Mouse (Mus musculus) midbrain, embryonic 12.5 days (tissue): ENCODE data around the gene Ifrd2. TPM values are rescaled to one million over a fixed set of nuclear protein-coding genes. Genes with fewer than 3 reads are reported as not detected.
A peak's percentile ranks its signal among the peaks of the same experiment; 100 is the strongest.
"Not testable (repeated sequence)": the region's sequence is repeated elsewhere in the genome, so short reads cannot be mapped to it uniquely, and the experiment has no call there.

Experiments
- ATAC-seq: fragments of 200-750 bp; cut with Nextera tagmentation; 2 replicates; pipeline ENCODE4 v1.8.0; 2017; ENCODE audit warnings: low read depth, moderate TSS enrichment, moderate library complexity; ENCODE audit not compliant: low FRiP score
- H3K27ac ChIP-seq: fragments of 300-500 bp; sonication (generic); replicated peaks from 2 replicates; pipeline ENCODE4 v1.5.1; 2016; ENCODE audit warnings: mild to moderate bottlenecking
- H3K27me3 ChIP-seq: fragments of 300-500 bp; sonication (generic); 2 replicates; pipeline ENCODE4 v1.6.1; 2016; ENCODE audit warnings: mild to moderate bottlenecking
- H3K36me3 ChIP-seq: fragments of 300-500 bp; sonication (generic); 2 replicates; pipeline ENCODE4 v1.6.1; 2016
- H3K4me1 ChIP-seq: fragments of 300-500 bp; sonication (generic); 2 replicates; pipeline ENCODE4 v1.6.1; 2016
- H3K4me2 ChIP-seq: fragments of 300-500 bp; sonication (generic); replicated peaks from 2 replicates; pipeline ENCODE4 v1.6.1; 2016; ENCODE audit warnings: mild to moderate bottlenecking, moderate library complexity
- H3K4me3 ChIP-seq: fragments of 300-500 bp; sonication (generic); 2 replicates; pipeline ENCODE4 v1.5.1; 2016; ENCODE audit warnings: mild to moderate bottlenecking
- H3K9ac ChIP-seq: fragments of 300-500 bp; sonication (generic); replicated peaks from 2 replicates; pipeline ENCODE4 v1.6.1; 2016; ENCODE audit warnings: mild to moderate bottlenecking, moderate library complexity
- H3K9me3 ChIP-seq: fragments of 300-500 bp; sonication (generic); 2 replicates; pipeline ENCODE4 v1.6.1; 2016; ENCODE audit warnings: mild to moderate bottlenecking
- WGBS: fragments of 180-500 bp; shearing (Covaris S2); methylation state at CpG from one replicate; pipeline ENCODE4 v1.1.7; 2016; 5-methylcytosine and 5-hydroxymethylcytosine counted together
- polyA plus RNA-seq: library from polyadenylated mRNA; unstranded; fragments of >200 nt; fragmentation: Nextera tagmentation; extraction: Ambion mirVana; gene quantifications from 2 replicates; pipeline ENCODE4 v1.2.1, GENCODE M21; 2016

Ifrd2 gene
- polyA plus RNA-seq, 1 experiment from 2014 or later = 20.1 TPM

- Histone ChIP-seq H3K36me3 (peaks cover 52% of the 10 kb centered on the region), H3K27ac (peak overlapping the region; percentile 87), H3K4me1 (peaks cover 44% of the 10 kb centered on the region), H3K4me3 (peak overlapping the region; percentile 92), H3K27me3 (no peaks in the 10 kb centered on the region), H3K9me3 (no peaks in the 10 kb centered on the region), H3K4me2 (peak overlapping the region; percentile 95), H3K9ac (peak overlapping the region; percentile 91)
- peak; percentile 19 for ATAC-seq
- WGBS = 0% methylated on average over 23 of the region's 23 CpGs
Measured at GRCm38 (mm10) chr9:107569270-107569669, 18.2 kb upstream of the Ifrd2 start.

- ATAC-seq = no peak
- peaks cover 42% of the 10 kb centered on the region for H3K4me1 ChIP-seq
- peak overlapping the region; percentile 95 for H3K4me2 ChIP-seq
- peak overlapping the region; percentile 92 for H3K4me3 ChIP-seq
- WGBS = 46% methylated on average over 13 of the region's 13 CpGs
- H3K36me3 ChIP-seq = peaks cover 52% of the 10 kb centered on the region
- H3K9ac ChIP-seq = peak overlapping the region; percentile 91
- no peaks in the 10 kb centered on the region for H3K27me3 ChIP-seq
- peak overlapping the region; percentile 87 for H3K27ac ChIP-seq
- H3K9me3 ChIP-seq = no peaks in the 10 kb centered on the region
Measured at GRCm38 (mm10) chr9:107570016-107570415, 17.4 kb upstream of the Ifrd2 start.

DNA sequence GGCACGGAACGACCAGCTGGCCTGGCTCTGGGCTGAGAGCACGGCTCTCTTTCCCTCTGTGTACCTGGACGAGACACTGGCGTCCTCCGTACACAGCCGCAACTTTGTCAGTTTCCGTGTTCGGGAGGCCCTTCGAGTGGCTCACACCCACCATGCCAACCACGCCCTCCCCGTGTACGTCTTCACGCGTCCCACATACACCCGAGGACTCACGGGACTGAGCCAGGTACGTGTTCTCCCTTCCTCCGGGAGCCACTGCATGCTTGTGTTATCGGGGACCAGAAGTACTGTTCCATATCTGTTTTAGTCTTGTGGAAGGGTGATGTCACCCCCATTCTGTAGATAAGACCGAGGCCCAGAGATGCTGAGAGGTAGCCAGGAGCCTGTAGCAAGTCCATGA, 16.6 kb upstream of the Ifrd2 start:
- Histone ChIP-seq H3K4me2 (peak overlapping the region; percentile 95), H3K27me3 (no peaks in the 10 kb centered on the region), H3K4me1 (peaks cover 42% of the 10 kb centered on the region), H3K4me3 (peak overlapping the region; percentile 92), H3K9ac (peak overlapping the region; percentile 91; the same call in 1 of the 2 replicates), H3K27ac (no peak overlapping the region), H3K9me3 (no peaks in the 10 kb centered on the region), H3K36me3 (peaks cover 45% of the 10 kb centered on the region)
- no peak for ATAC-seq
- 96% methylated on average over 21 of the region's 21 CpGs for WGBS

GRCm38 (mm10) chr9:107571534-107572326, 15.7 kb upstream of the Ifrd2 start:
- Histone ChIP-seq H3K27me3 (no peaks in the 10 kb centered on the region), H3K27ac (no peak overlapping the region), H3K9me3 (no peaks in the 10 kb centered on the region), H3K4me2 (peak overlapping the region; percentile 95), H3K4me3 (0 out of 2 replicates have a peak overlapping the region, but pooled peaks have one; percentile 3), H3K4me1 (peaks cover 39% of the 10 kb centered on the region), H3K9ac (no peak overlapping the region; the same call in 1 of the 2 replicates), H3K36me3 (peaks cover 45% of the 10 kb centered on the region)
- WGBS = 96% methylated on average over 22 of the region's 22 CpGs
- ATAC-seq = no peak

- H3K4me3 ChIP-seq = no peak overlapping the region
- no peak overlapping the region for H3K4me2 ChIP-seq
- no peak overlapping the region for H3K27ac ChIP-seq
- no peak for ATAC-seq
- H3K4me1 ChIP-seq = peaks cover 39% of the 10 kb centered on the region
- no peaks in the 10 kb centered on the region for H3K9me3 ChIP-seq
- 91% methylated on average over 2 of the region's 2 CpGs for WGBS
- H3K27me3 ChIP-seq = no peaks in the 10 kb centered on the region
- H3K9ac ChIP-seq = no peak overlapping the region
- H3K36me3 ChIP-seq = peaks cover 45% of the 10 kb centered on the region
Measured at GRCm38 (mm10) chr9:107572327-107572662, 15.1 kb upstream of the Ifrd2 start.

DNA sequence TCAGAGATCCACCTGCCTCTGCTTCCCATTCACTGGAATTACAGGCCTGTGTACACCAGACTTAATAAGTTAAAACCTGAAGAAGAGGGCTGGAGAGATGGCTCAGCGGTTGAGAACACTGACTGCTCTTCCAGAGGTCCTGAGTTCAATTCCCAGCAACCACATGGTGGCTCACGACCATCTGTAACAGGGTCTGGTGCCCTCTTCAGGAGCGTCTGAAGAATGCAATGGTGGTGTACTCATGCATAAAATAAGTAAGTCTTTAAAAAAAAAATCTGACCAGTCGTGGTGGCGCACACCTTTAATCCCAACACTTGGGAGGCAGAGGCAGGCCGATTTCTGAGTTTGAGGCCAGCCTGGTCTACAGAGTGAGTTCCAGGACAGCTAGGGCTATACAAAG, 13.7 kb upstream of the Ifrd2 start:
- not testable (repeated sequence) for ATAC-seq
- 82% methylated on average over 6 of the region's 6 CpGs for WGBS
- peaks cover 45% of the 10 kb centered on the region for H3K36me3 ChIP-seq

DNA sequence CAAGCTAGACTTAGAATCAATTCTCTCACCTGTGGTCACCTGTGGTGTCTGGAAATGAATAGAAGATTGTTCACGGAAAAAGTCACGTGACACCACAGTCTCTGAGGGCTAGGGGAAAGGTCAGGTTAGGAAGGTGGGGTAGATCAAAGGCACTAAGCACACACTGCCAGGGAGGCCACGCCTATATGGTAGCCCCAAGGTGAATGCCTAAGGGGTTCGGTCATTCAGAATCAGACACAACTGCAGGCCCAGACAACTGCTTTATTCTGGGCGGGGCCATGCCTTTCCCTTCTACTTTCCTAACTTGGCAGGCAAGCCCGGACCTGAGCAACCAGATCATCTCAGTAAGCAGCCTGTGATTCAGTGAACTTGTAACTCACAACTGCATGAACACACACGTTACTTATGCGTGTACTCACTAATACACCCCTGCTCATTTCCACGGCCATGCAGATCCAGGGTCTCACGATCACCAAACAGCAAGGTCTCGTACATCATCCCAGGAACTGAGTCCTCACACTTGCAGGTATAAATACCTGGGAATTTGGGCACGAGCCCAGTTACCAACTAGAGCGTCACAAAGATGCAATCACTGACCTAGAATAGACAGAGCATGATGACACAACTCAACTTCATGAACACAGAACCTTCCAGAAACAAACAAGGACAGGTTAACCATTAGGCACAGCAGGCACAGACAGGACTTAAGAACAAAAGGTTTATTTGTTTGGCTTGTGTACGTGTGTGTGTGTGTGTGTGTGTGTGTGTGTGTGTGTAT, 11.7 kb upstream of the Ifrd2 start:
- no peak overlapping the region for H3K4me3 ChIP-seq
- no peak overlapping the region for H3K9ac ChIP-seq
- H3K9me3 ChIP-seq = no peaks in the 10 kb centered on the region
- H3K4me1 ChIP-seq = peaks cover 35% of the 10 kb centered on the region
- H3K4me2 ChIP-seq = no peak overlapping the region
- peak overlapping the region; percentile 35; the same call in 1 of the 2 replicates for H3K27ac ChIP-seq
- WGBS = 89% methylated on average over 14 of the region's 14 CpGs
- no peaks in the 10 kb centered on the region for H3K27me3 ChIP-seq
- H3K36me3 ChIP-seq = peaks cover 41% of the 10 kb centered on the region
- no peak for ATAC-seq

More for the DNA sequence above, 13.7 kb upstream of the Ifrd2 start:
- not testable (repeated sequence) for H3K27ac ChIP-seq, H3K4me3 ChIP-seq, H3K4me2 ChIP-seq, H3K9me3 ChIP-seq, H3K27me3 ChIP-seq, H3K9ac ChIP-seq
- H3K4me1 ChIP-seq = peaks cover 32% of the 10 kb centered on the region

- 29% methylated on average over 16 of the region's 16 CpGs for WGBS
- Histone ChIP-seq H3K4me2 (peak within 1 kb of the TSS; percentile 46), H3K27ac (peak within 1 kb of the TSS; percentile 39), H3K9ac (peak within 1 kb of the TSS; percentile 51), H3K4me1 (peaks cover 35% of the 10 kb centered on the region), H3K36me3 (peaks cover 33% of the 10 kb centered on the region), H3K9me3 (no peaks in the 10 kb centered on the region), H3K27me3 (no peaks in the 10 kb centered on the region), H3K4me3 (peak within 1 kb of the TSS; percentile 29)
- peak; percentile 76 for ATAC-seq
Measured at GRCm38 (mm10) chr9:107576357-107577107, 10.9 kb upstream of the Ifrd2 start, which contains the start of gene Hyal1. TSS of gene Hyal1 (plus strand) at chr9:107576927.

- no peak for ATAC-seq
- Histone ChIP-seq H3K4me2 (no peak overlapping the region), H3K36me3 (peaks cover 26% of the 10 kb centered on the region), H3K27me3 (no peaks in the 10 kb centered on the region), H3K9ac (no peak overlapping the region), H3K9me3 (no peaks in the 10 kb centered on the region), H3K4me3 (no peak overlapping the region), H3K27ac (no peak overlapping the region), H3K4me1 (peaks cover 38% of the 10 kb centered on the region)
- WGBS = 91% methylated on average over 10 of the region's 10 CpGs
Measured at GRCm38 (mm10) chr9:107577871-107578270, 9.6 kb upstream of the Ifrd2 start.

GRCm38 (mm10) chr9:107578587-107578986, 8.9 kb upstream of the Ifrd2 start, which contains the start of gene Naa80:
TSS of gene Naa80 (plus strand) at chr9:107578887.
- 77% methylated on average over 3 of the region's 3 CpGs for WGBS
- no peak within 1 kb of the TSS; the same call in 1 of the 2 replicates for H3K9ac ChIP-seq
- peaks cover 26% of the 10 kb centered on the region for H3K36me3 ChIP-seq
- H3K4me3 ChIP-seq = no peak within 1 kb of the TSS
- ATAC-seq = no peak
- peaks cover 38% of the 10 kb centered on the region for H3K4me1 ChIP-seq
- H3K4me2 ChIP-seq = no peak within 1 kb of the TSS
- H3K9me3 ChIP-seq = no peaks in the 10 kb centered on the region
- H3K27ac ChIP-seq = no peak within 1 kb of the TSS
- H3K27me3 ChIP-seq = no peaks in the 10 kb centered on the region

DNA sequence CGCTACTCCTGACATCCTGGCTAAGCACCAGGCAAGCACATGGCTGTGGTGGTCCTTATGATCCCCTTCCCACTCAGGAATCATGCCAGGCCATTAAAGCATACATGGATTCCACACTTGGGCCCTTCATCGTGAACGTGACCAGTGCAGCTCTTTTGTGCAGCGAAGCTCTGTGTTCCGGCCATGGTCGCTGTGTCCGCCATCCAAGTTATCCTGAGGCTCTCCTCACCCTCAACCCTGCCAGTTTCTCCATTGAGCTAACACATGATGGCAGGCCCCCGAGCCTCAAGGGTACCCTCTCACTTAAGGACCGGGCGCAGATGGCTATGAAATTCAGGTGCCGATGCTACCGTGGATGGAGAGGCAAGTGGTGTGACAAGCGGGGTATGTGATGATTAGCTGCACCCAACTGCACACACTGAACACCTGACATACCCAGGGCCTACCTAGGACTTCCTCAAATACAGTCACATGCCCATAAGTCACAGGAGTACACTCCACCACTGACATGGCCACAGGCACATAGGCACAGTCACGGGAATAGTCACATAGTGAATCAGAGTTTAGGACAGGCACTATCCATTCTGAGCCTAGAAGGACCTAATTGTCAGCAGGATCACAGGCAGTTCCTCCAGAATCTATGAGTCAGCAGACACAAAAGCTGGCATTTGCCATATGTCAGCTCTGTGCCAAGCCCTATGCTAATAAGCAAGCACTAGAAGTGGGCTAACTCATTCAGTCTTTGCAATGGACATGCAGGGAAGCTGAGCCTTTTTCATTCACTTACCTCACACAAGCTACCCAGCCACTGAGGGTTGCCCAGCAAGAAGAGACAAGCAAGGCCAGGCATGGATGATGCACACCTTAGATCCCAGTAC, 8.2 kb upstream of the Ifrd2 start:
- peaks cover 24% of the 10 kb centered on the region for H3K36me3 ChIP-seq
- H3K4me3 ChIP-seq = no peak overlapping the region
- no peaks in the 10 kb centered on the region for H3K9me3 ChIP-seq
- no peak overlapping the region for H3K27ac ChIP-seq
- peaks cover 38% of the 10 kb centered on the region for H3K4me1 ChIP-seq
- H3K27me3 ChIP-seq = no peaks in the 10 kb centered on the region
- no peak overlapping the region for H3K4me2 ChIP-seq
- no peak overlapping the region; the same call in 1 of the 2 replicates for H3K9ac ChIP-seq
- ATAC-seq = no peak
- WGBS = 94% methylated on average over 14 of the region's 14 CpGs
